Mouse (Mus musculus) spleen, adult 2 months (tissue): ENCODE measurements at regions not wholly inside any gene's neighbourhood (a gene's known extent, or its start where the extent isn't known, plus 50 kb on each side); places are given as distances from the start of the nearest gene placed in this dataset.

Experiments used
- DNase-seq, 2 experiments: peaks; one replicate each; pipeline versions ENCODE4 v3.0.0 to v3.0.0-alpha.2; 2012 to 2021; ENCODE audit warnings: low spot score in 2 of 2, low read depth in 1 of 2
- H3K27ac ChIP-seq: fragments of 200-500 bp; 2 replicates; pipeline ENCODE4 v1.5.1; 2012; ENCODE audit warnings: low read length, inconsistent platforms; ENCODE audit not compliant: insufficient read depth
- H3K27me3 ChIP-seq: fragments of 200-500 bp; 2 replicates; pipeline ENCODE4 v1.6.1; 2012; ENCODE audit warnings: mild to moderate bottlenecking, moderate library complexity, low read length, inconsistent platforms; ENCODE audit not compliant: control insufficient read depth, insufficient read depth
- H3K36me3 ChIP-seq: fragments of 200-500 bp; 2 replicates; pipeline ENCODE4 v1.6.1; 2012; ENCODE audit warnings: mild to moderate bottlenecking, low read length, inconsistent platforms; ENCODE audit not compliant: control insufficient read depth, insufficient read depth
- H3K4me1 ChIP-seq: fragments of 200-500 bp; 2 replicates; pipeline ENCODE4 v1.6.1; 2011; ENCODE audit warnings: inconsistent platforms; ENCODE audit not compliant: control insufficient read depth, insufficient read depth, insufficient read length
- H3K4me3 ChIP-seq: fragments of 200-500 bp; 2 replicates; pipeline ENCODE4 v1.5.1; 2011; ENCODE audit warnings: mild to moderate bottlenecking, inconsistent platforms; ENCODE audit not compliant: insufficient read depth, insufficient read length; ENCODE audit errors: extremely low read depth
- CTCF ChIP-seq: fragments of 200-500 bp; IDR thresholded peaks from 2 replicates; pipeline ENCODE4 v1.5.1; 2011; ENCODE audit warnings: mild to moderate bottlenecking, inconsistent platforms; ENCODE audit not compliant: insufficient read depth, insufficient read length, insufficient replicate concordance; ENCODE audit errors: extremely low read depth
- POLR2A ChIP-seq: fragments of 200-500 bp; IDR thresholded peaks from 2 replicates; pipeline ENCODE4 v1.6.1; 2011; ENCODE audit warnings: low read depth, low read length, inconsistent platforms
- WGBS: fragments of 180-500 bp; shearing (Covaris S2); methylation state at CpG from one replicate; pipeline ENCODE4 v1.1.7; 2018; 5-methylcytosine and 5-hydroxymethylcytosine counted together

DNA sequence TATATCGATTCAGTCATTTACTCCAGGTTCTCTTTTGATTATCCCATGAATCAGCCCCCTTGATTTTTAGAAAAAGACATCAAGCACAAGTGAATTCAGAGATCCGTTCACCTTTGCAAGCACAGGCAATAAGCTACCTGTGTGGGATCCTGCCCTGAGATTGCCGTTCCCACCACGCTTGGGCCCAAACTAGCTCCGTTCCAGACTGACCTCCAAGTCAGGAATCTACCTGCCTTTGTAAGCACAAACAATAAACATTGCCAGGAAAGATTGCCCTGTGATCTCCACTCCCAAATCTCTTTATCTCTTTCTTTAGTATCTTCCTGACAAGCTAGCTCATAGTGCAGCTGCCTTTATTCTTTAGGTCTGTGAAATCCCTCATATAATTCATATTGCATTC is 164.6 kb downstream of the Spata18 start:
- no peaks in the 10 kb centered on the region for H3K27me3 ChIP-seq
- WGBS: 93% methylated on average over 5 of the region's 5 CpGs
- DNase-seq: no peak
- no peak overlapping the region for H3K4me3 ChIP-seq
- no peaks in the 10 kb centered on the region for H3K4me1 ChIP-seq
- no peak overlapping the region for H3K27ac ChIP-seq
- no peaks in the 10 kb centered on the region for H3K36me3 ChIP-seq
- no peak for TF ChIP-seq POLR2A
- no peak for TF ChIP-seq CTCF

DNA sequence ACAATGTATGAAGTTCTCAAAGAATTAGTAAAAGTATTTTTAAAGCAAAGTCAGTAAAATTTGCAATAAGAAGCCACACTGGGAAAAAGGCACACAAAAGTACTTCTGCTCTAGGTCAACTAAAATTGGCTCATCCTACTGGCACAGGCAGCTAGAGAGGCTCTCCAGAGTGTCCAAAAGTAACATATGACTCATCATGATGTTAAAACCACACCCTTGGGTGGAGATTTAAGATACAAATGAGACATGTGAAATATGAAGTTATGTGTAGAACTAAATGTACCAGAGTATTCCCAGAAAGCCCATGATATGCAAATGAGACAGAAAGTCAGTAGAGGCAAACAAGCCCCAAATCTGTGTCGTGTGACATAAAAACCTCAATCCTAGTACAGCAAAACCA is 166.0 kb downstream of the Spata18 start:
- H3K36me3 ChIP-seq: no peaks in the 10 kb centered on the region
- DNase-seq: no peak
- H3K27ac ChIP-seq: no peak overlapping the region
- no peaks in the 10 kb centered on the region for H3K4me1 ChIP-seq
- 84% methylated on average over 1 of the region's 1 CpGs for WGBS
- no peak for TF ChIP-seq CTCF
- no peak for TF ChIP-seq POLR2A
- H3K4me3 ChIP-seq: no peak overlapping the region
- no peaks in the 10 kb centered on the region for H3K27me3 ChIP-seq

DNA sequence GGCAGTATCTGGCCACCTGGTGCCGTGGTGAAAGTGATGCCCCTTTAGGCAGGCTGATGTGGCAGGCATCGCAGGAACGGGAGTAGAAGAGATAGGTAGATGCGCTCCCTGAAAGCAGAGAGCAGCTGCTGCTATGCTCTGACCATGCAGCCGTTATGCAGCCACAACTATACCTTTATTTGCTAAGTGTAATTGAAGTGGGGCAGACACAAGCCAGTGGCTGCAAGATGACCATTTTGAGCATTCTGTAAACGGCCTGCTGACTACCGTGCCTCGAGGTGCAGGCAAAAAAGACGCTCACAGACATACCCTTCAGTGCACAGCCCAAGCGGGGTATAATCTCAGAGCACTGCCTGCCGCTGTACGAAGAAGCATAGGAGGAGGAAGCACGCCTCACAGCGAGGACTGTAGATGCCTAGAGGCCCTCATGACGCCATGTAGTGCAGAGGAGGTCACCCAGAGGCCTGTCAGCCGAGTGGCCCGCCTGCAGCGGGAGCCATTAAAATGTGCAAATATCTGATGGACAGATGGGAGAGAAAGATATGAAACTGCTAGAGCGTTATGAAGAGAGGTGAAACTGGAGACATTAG is 170.9 kb downstream of the Spata18 start:
- no peak overlapping the region for H3K4me3 ChIP-seq
- WGBS: 85% methylated on average over 19 of the region's 19 CpGs
- no peak for DNase-seq
- H3K27ac ChIP-seq: no peak overlapping the region
- TF ChIP-seq POLR2A (no peak), CTCF (no peak)
- no peaks in the 10 kb centered on the region for H3K4me1 ChIP-seq
- no peaks in the 10 kb centered on the region for H3K36me3 ChIP-seq
- no peaks in the 10 kb centered on the region for H3K27me3 ChIP-seq

DNA sequence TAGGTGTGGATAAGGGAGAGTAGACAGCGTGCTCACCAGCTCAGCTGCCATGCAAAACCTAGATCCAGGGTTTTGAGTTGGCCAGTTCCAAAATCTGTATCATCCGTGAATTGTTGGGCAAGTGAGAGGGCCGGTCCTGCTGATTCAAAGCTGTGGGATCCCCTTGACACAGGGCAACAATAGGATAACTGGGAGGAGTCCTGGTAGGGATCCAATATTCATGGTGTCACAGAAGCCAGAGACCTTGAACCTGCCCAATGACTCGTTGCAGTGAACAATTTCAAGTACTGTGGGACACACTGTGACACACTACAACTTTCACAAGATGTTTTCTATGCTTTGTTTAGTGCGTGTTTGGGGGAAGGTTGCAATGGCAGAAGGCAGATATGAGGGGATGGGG is 172.2 kb downstream of the Spata18 start:
- no peak for DNase-seq
- WGBS: 82% methylated on average over 5 of the region's 5 CpGs

DNA sequence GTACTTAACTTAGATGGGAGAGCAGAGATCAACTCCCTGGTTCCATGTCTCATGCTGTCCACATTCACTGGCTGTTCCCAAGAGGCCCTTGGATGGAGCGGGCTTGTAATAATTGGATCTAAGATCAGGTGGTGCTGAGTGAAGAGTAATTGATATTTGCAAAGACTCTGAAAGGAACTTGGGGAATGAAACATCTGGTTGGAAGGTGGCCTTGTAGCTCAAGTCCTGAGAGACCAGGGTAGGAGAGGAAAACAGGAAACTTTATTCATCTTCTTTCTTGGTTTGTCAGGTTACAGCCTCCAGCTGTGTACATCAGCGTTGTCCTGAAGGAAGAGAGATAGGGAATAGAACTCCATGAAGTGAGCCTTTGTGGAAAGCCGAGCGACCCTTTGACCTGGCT is 175.8 kb downstream of the Spata18 start:
- no peak overlapping the region for H3K27ac ChIP-seq
- H3K4me1 ChIP-seq: no peaks in the 10 kb centered on the region
- no peaks in the 10 kb centered on the region for H3K27me3 ChIP-seq
- DNase-seq: no peak
- no peaks in the 10 kb centered on the region for H3K36me3 ChIP-seq
- TF ChIP-seq CTCF (no peak), POLR2A (no peak)
- H3K4me3 ChIP-seq: no peak overlapping the region
- WGBS: 86% methylated on average over 4 of the region's 4 CpGs

More for the DNA sequence above, 172.2 kb downstream of the Spata18 start:
- no peaks in the 10 kb centered on the region for H3K36me3 ChIP-seq
- no peaks in the 10 kb centered on the region for H3K27me3 ChIP-seq
- H3K4me1 ChIP-seq: no peaks in the 10 kb centered on the region
- no peak overlapping the region for H3K27ac ChIP-seq
- TF ChIP-seq POLR2A (no peak), CTCF (no peak)
- H3K4me3 ChIP-seq: no peak overlapping the region

DNA sequence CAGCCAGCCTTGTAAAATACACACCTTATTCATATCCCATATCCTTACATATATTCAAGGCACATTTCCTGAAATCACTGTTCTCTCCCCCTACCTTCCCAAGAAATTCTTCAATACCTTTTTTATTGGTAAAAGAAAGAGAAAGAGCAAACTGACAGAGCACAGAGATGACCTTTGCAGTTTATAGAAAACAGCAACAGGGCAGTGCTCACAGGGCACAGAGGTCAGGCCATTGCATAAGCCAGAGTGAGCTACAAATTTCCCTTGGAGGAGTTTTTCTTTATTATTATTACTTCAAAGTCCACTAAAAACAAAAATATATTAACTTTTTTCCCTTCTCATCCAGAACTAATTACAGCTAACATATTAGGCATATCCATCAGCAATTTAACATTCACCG is 182.5 kb downstream of the Spata18 start:
- no peak for TF ChIP-seq POLR2A
- TF ChIP-seq CTCF: no peak
- no peak for DNase-seq
- WGBS: 93% methylated on average over 1 of the region's 1 CpGs
- Histone ChIP-seq H3K4me1 (no peaks in the 10 kb centered on the region), H3K27me3 (no peaks in the 10 kb centered on the region), H3K4me3 (no peak overlapping the region), H3K27ac (no peak overlapping the region), H3K36me3 (no peaks in the 10 kb centered on the region)

DNA sequence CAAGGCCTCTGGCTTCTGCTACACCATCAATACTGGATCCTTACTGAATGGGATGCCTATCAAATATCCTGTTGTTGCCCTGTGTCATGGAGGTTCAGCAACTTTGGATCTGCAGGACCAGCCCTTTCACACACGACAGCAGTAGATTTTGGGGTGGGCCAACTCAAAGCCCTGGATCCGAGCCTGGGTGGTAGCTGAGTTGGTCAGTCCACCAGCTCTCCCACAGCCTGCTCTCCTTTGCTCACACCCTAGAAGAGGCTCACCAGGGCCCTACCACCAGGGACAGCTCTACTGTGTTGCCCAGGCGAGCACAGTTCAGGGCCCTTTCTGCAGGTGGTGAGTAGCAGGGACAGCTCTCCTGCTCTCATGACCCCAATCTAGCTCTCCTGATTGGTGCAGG is 192.6 kb downstream of the Spata18 start:
- DNase-seq: no peak
- H3K4me3 ChIP-seq: no peak overlapping the region
- no peaks in the 10 kb centered on the region for H3K27me3 ChIP-seq
- H3K4me1 ChIP-seq: no peaks in the 10 kb centered on the region
- WGBS: 80% methylated on average over 3 of the region's 3 CpGs
- no peak for TF ChIP-seq CTCF
- no peak for TF ChIP-seq POLR2A
- H3K27ac ChIP-seq: no peak overlapping the region
- no peaks in the 10 kb centered on the region for H3K36me3 ChIP-seq
